Mouse (Mus musculus): ENCODE results near the gene Prkca.

- TF ChIP-seq CTCF (IDR thresholded peaks at IDR 0.05; ENCODE audit: low read depth, low read length) (no peak), POLR2A (IDR thresholded peaks at IDR 0.05; ENCODE audit: insufficient read depth, low read length) (no peak), EP300 (IDR thresholded peaks at IDR 0.05; ENCODE audit: insufficient read depth, low read depth, low read length) (no peak)
These were observed 273.7 kb downstream of the Prkca start for GRCm38 (mm10) chr11:108070038-108070437.
